Mouse (Mus musculus) cerebellum, adult 2 months (tissue): ENCODE results near the gene Atp6v1e1.

ENCODE experiments used
- CTCF ChIP-seq: fragments of 200-500 bp; IDR thresholded peaks from 2 replicates; pipeline ENCODE4 v1.5.1; 2011; ENCODE audit warnings: low read depth, mild to moderate bottlenecking, control low read depth, low read length, moderate library complexity, borderline replicate concordance; ENCODE audit not compliant: insufficient read depth
- POLR2A ChIP-seq: fragments of 200-500 bp; IDR thresholded peaks from 2 replicates; pipeline ENCODE4 v1.6.1; 2011; ENCODE audit warnings: low read length, control low read depth, borderline replicate concordance; ENCODE audit not compliant: insufficient read depth

- TF ChIP-seq CTCF (no peak), POLR2A (peak; percentile 81)
These were observed 13.1 kb upstream of the Atp6v1e1 start, which contains the start of gene Bcl2l13 for GRCm38 (mm10) chr6:120835474-120836374.
